ENCODE assay signal across 10 mouse cellular contexts in genomic region chr8:125343867-125344266, GRCm38 (mm10).
DNase-seq lines count a peak whose midpoint lies in the region; ATAC-seq lines count a peak whose summit lies in the region.
"Had no signal": no experiment of that assay in that cellular context is flagged by ENCODE, and none has a peak within 500 bp of the region (broad histone marks: within the 10 kb centered on the region; RNA-seq: fewer than 3 reads in every experiment).

No protein-coding gene starts in this region.

- ATAC-seq in heart, embryonic 16.5 days (replicated peaks; ENCODE audit: extremely low read depth, insufficient read depth, low FRiP score), result no peak

- H3K4me1 ChIP-seq in heart, embryonic 16.5 days (ENCODE audit: control insufficient read depth, insufficient read depth, low read length), result peaks cover 53% of the 10 kb centered on the region
- H3K4me1 ChIP-seq: liver, embryonic 15.5 days had no signal

- H3K4me2 ChIP-seq in heart, embryonic 16.5 days (ENCODE audit: low read depth, low read length), result no peak overlapping the region
- H3K4me2 ChIP-seq: liver, embryonic 15.5 days had no signal

- no peak overlapping the region for H3K27ac ChIP-seq in heart, embryonic 16.5 days (ENCODE audit: low read length)
- H3K27ac ChIP-seq: liver, embryonic 15.5 days had no signal

- DNase-seq in heart, adult 8-10 months (ENCODE audit: low spot score), result no peak
- DNase-seq in spleen, postnatal 36 days (ENCODE audit: low spot score in 2 of 2), result peak; percentile 17 to 28
- DNase-seq in spleen, adult 18-20 months, result no peak
- peak; percentile 70 for DNase-seq in brain, adult 2 months (ENCODE audit: low read depth, low spot score)
- DNase-seq in telencephalon, adult 2 months (ENCODE audit: low read depth, low spot score), result peak; percentile 39
- no peak for DNase-seq in ovary, postnatal 10 days (ENCODE audit: low spot score)
- no peak for DNase-seq in neural tube, embryonic 10.5 days (ENCODE audit: extremely low spot score, low spot score)
- DNase-seq: kidney, postnatal 14 days had no signal

- no peaks in the 10 kb centered on the region; the same call in 1 of the 2 replicates for H3K27me3 ChIP-seq in heart, embryonic 16.5 days (ENCODE audit: control insufficient read depth, insufficient read depth, low read length)
- H3K27me3 ChIP-seq: liver, embryonic 15.5 days had no signal

- no peaks in the 10 kb centered on the region for H3K36me3 ChIP-seq in heart, embryonic 16.5 days (ENCODE audit: control insufficient read depth, insufficient read depth)
- H3K36me3 ChIP-seq: liver, embryonic 15.5 days had no signal

- WGBS in heart, embryonic 16.5 days, result 45% methylated on average over 9 of the region's 9 CpGs

- no peak overlapping the region for H3K4me3 ChIP-seq in heart, embryonic 16.5 days (ENCODE audit: low read length)
- H3K4me3 ChIP-seq: liver, embryonic 15.5 days had no signal

- no peaks in the 10 kb centered on the region for H3K9me3 ChIP-seq in heart, embryonic 16.5 days (replicated peaks; ENCODE audit: control insufficient read depth, low read length)
- H3K9me3 ChIP-seq: liver, embryonic 15.5 days had no signal

- peak overlapping the region; percentile 48 for H3K9ac ChIP-seq in heart, embryonic 16.5 days (ENCODE audit: low read length)
- H3K9ac ChIP-seq: liver, embryonic 15.5 days had no signal

Comparison
In these comparisons a context has a peak if more than half of its experiments do, and no peak if none do; other contexts are left out.
1. DNase-seq: peak in spleen, postnatal 36 days (2 of 2), brain, adult 2 months (single experiment) and telencephalon, adult 2 months (single experiment); none in heart, adult 8-10 months (single experiment), spleen, adult 18-20 months (0 of 2), ovary, postnatal 10 days (single experiment) and neural tube, embryonic 10.5 days (single experiment).